Mouse (Mus musculus) MN1 (cell line): ENCODE measurements around the gene Epha10.

ENCODE experiments used
- DNase-seq: peaks from one replicate; pipeline ENCODE4 v3.0.0-alpha.2; 2016; ENCODE audit warnings: low spot score

Epha10 gene

DNA sequence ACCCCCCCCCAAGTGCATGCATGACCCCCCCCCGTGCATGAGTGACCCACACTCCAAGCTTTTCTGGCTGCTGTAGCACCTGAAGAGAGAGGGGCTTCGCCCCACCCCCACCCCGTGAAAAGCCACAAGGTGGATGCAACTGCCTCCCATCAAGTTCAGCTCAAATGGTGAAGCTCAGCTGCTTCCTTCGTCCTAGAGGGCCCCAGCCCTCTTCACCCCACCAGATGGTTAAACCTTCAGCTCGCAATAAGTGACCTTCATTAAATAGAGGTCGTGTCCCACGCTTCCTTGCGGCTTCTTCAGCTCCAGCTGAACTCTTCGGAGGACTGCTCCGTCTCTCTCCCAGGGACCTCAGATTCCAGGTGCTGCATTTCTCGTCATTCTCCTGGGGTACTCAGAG lies at the start of gene Epha10:
TSS of gene Epha10 (plus strand) at position 301 of the 400 bp plus-strand sequence.
- DNase-seq, result peak; percentile 19

DNA sequence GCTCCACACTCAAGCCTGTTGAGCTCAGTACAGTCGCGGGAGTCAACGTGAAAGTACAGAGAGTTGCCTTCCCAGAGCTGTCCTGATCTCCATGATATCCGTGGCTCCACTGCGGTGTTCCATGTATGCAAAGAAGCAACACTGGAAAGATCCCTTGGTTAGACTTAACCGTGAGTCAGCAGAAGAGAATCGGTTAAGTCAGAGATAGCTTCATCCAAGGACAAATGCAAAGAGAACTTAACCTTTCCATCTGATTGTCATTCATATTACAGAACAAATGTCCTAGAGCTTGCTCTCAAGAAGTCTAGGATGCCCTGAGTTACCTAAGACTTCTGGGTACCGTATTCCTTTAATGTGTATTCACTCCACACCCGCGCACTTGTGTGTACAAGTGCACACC lies 47.9 kb upstream of the Epha10 start:
- DNase-seq, result no peak

DNA sequence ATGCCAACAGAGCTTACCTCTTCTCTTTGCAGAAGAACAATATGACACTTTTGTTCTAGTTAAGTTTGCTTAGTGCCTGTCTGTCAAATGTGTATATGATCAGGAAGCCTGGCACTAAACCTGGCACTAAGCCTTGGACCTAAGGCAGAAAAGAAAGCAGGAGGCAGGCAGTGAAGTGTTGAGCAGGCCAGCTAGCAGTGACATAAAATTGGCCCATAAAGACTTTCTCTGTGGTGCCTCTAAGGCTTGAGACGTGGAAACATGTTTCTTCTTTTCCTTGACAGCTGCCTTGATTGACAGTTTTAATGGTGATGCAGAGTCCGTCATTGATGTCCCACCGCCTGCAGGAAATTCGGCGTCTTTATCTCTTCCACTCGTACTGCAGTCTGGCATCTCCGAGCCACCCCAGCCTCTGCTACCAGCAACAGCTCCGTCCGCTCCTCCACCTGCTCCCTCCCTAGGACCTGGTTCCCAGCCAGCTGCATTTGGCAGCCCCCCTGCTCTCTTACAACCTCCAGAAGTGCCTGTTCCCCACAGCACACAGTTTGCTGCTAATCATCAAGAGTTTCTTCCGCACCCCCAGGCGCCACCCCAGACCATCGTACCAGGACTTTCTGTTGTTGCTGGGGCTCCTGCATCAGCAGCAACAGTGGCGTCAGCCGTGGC lies 42.5 kb upstream of the Epha10 start:
- no peak for DNase-seq

DNA sequence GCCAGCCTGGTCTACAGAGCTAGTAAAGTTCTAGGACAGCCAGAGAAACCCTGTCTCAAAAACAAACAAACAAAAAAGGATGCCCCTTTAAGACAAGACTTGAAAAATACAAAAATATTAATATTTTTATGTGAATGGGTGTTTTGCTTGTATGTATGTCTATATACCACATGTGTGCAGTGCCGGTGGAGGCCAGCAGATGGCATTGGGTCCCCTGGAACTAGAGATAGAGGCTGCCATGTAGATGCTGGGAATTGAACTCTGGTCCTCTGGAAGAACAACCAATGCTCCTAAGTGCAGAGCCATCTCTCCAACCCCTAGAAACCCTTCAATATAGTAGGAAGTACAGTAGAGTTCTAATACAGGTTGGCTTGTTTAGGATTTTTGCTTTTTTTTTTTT lies 39.7 kb upstream of the Epha10 start:
- DNase-seq, result no peak

DNA sequence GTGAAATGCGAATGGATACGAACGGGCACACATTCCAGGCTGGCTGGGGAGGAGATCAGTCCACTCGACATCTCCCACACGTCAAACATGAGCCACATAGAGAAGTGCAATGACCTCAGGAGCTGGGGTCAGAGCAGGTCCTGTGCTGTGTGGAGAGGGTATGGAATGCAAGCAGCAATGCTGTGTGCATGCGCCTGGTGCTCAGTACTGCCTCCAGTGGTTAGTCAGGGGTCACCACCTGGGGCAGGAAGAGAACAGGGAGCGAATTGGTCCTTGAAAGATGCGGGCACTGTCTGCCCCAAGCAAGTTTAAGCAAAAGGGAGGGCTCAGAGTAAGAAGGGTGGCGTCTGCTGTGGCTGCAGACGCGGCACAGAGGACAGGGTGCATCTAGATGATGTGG lies 37.2 kb upstream of the Epha10 start:
- peak; percentile 34 for DNase-seq

DNA sequence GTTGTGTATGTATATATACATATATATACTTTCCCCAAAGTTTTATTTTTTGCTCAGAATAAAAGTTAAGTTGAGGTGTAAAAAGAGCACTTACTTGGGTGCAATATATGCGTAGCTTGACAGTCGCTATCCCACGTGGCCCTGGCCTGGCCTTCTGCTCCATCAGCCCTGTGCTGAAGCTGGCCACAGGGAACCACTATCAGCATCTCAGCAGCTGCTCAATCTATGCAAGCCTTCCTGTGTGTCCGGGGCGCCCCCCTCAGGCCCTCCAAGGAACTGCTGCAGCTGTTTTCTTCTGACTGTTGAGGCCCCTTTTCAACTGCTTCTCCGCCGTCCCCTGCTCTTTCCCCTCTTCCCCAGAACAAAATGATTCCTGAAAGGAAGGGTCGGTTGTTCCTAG lies 33.1 kb upstream of the Epha10 start:
- peak; percentile 82 for DNase-seq

DNA sequence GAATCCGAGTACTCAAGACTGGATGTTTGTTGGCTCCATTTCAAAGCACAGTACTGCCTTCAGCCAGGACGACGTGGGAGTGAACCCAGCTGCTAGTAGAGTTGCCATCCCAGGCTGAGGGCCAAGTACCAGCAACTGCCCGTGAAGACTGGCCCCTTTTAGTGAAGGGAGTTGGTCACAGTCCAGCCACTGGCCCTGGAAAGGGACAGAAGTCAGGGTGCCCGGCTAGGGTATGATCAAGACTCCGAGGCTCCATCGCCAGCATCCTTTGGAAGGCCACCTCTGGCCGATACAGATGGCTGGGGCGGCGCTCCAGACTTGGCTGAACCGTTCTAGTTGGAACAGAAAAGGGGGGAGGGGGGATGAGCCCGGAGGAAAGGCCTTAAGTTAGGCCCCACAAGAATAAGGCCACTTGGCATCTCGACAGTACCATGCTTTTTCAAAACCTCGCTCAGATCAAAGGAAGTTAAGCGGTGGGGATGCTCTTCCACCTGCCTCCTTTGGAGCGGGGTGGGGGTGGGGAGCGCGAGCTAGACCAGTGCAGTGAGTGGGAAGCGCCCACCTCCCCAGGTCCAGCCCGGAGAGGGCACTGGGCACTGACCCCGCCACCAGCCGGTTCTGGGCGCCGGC lies 31.0 kb upstream of the Epha10 start:
- peak; percentile 74 for DNase-seq

DNA sequence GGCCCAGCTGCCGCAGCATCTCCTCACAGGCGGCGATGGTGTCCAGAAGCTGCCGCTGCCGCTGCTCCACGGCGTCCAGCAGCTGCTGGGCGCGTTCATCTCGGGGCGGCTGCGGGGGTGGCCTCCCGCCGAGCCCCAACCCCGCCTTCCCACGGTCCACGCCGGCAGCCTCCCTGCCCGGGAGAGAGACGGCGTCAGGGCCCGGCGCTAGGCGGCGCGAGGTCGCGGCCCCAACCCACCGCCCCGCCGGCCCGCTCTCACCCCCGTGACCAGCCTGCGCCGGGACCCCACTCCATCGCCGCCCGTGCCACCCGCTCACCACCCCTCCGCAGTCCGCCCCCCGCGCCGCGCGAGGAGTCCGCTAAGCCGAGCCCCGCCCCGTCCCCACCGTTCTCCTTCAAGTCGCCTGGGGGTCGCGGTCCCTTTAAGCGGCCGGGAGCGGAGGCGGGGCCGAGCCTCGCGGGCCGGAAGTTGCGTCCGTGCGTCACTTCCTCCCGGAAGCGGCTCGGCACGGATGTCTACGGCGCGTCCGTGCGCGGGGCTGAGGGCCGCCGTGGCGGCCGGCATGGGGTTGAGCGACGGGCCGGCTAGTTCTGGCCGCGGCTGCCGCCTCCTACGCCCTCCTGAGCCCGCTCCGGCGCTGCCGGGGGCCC lies 30.3 kb upstream of the Epha10 start, which contains the start of gene Yrdc:
TSS of gene Yrdc (plus strand) at position 419 of the 653 bp plus-strand sequence.
- DNase-seq, result peak; percentile 92

DNA sequence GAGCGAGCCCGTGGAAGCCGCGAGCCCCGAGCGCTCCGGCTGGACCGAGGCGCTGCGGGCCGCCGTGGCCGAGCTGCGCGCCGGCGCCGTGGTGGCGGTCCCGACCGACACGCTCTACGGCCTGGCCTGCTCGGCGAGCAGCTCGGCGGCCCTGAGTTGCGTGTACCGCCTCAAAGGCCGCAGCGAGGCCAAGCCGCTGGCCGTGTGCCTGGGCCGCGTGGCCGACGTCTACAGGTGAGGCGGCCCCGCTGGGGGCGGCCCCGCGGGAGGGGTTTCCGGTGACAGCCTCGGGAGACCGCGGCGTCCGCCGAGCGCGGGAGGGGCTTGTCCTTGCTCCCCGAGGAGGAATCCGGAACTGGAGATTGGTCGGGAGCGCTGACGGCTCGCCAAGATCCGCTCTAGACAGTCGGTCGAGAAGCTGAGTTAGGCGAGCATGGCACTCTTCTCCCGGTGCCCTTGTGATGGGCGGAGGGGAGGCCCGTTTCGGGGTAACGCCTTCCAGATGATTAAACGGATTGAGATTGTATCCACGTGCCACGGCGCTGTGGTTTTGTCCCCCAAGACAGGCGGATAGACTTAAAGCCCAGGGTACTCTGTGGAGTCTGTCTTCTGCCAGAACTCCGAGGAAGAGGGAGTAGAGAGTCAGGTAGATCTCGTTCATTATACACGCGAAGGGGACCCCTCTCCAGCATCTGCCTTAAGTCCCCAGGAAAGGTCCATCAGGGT lies 29.6 kb upstream of the Epha10 start, which contains the start of gene 1110065P20Rik:
TSS of gene 1110065P20Rik (minus strand) at position 264 of the 726 bp plus-strand sequence.
- DNase-seq, result peak; percentile 73

DNA sequence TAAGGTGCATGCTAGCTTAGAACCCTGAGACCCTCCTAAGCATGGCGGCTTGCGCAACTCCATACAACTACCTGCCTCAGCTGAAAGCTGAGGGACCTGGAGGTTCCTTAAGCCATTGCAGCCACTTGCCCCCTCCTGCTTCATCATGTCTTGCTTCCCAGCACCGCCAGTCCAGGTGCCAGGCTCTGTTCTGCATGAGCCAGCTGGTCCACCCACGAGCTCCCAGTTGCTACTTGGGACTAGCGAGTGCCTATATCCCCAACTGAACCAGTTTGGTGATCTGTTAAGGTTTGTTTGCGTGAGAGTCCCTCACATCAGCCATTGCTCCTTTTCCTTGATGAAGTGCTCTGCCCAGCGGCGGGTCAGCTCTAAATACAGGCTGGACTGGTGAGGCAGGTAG lies 24.4 kb upstream of the Epha10 start:
- no peak for DNase-seq

DNA sequence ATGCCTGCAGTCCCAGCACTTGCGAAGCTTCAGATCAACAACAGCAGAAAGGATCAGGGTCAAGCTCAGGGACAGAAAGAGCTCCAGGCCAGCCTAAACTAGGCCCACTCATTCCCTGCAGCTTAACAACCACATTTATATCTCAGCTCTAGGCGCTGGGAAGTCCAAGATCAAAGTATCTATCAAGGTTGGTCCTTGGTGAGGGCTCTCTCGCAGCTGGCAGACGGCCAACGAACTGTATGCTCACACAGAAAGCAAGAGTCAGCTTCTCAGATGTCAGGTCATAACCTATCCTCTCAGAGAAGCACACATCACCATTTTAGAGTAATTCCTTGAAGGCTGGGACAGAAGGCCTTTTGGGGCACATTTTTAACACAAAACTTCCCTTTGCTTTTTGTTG lies 22.3 kb upstream of the Epha10 start:
- peak; percentile 54 for DNase-seq

DNA sequence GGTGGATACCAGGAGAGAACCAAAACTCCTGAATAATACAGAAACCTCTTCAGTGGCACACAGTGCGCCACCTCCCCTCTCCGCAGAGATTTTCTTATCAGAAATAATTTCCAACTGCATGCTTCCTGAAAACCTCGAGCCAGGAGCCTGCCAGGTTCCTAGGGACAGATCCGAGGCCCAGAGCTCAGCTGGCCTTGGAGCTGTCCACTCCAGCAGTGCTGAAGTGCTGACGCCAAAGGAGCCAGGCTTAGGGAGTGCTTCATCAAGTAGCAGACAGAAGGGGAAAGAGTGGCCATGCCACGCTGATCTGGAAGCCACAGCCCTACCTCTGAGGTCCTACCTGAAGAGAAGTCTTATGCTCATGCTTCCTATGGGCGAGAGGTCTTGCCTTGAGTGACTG lies 20.3 kb upstream of the Epha10 start:
- no peak for DNase-seq

DNA sequence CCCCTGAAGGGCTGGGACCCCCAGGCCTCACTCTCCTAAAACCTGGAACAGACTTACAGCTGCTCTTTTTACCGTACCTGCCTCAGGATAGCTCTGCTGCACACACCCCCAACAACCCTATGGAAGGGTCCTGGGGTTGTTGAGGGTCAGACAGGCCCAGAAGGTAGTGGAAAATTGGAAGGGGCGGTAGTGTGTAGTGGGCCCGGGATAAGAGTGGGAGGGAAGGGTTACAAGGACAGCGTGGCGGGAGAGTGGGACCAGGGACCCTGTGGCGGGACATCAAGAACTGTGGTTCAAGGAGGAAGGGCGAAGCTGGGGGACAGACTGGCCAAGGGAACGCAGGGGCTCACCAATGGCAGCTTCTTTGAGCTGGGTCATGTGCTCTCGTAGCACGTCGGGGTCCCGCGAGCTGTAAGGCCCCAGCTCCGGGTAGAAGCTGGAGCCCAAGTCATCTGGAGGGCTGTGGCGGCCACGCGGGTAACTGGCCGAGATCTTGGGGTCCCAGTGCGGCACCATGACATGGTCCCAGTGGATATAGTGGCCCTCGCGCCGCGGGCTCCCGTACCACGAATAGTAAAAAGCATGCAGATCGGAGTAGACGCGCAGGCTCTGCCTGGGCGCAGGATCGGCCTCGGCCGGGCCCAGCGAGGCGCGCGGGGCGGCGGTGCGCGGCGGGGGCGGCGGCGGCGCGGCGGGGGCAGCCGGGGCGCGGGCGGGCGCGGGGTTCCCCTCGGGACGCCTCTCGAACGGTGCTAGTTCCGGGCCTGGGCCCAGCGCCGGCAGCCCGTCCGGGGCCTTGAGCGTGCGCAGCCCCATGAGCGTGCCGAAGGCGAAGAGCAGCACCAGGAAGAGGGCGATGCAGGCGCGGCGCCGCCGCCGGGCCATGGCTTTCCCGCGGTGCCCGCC lies 19.2 kb upstream of the Epha10 start, which contains the start of gene Maneal:
TSS of gene Maneal (minus strand) at position 889 of the 906 bp plus-strand sequence.
- DNase-seq, result peak; percentile 36

DNA sequence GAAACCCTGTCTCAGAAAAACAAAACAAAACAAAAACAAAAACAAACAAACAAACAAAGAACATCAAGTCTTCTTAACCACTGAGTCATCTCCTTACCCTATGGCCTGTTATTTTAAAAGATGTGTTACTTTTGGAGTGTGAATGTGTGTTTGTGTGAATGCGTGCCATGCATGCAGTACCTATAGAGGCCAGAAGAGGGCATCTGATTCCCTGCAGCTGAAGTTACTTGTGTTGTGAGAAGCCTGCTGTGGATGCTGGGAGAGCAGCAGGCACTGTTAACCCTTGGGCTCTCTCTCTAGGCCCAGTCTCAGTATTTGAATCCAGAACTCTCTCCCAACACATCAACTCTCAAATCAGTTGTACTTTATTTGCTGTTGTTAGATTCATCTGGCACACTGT lies 8.0 kb upstream of the Epha10 start:
- DNase-seq, result no peak

DNA sequence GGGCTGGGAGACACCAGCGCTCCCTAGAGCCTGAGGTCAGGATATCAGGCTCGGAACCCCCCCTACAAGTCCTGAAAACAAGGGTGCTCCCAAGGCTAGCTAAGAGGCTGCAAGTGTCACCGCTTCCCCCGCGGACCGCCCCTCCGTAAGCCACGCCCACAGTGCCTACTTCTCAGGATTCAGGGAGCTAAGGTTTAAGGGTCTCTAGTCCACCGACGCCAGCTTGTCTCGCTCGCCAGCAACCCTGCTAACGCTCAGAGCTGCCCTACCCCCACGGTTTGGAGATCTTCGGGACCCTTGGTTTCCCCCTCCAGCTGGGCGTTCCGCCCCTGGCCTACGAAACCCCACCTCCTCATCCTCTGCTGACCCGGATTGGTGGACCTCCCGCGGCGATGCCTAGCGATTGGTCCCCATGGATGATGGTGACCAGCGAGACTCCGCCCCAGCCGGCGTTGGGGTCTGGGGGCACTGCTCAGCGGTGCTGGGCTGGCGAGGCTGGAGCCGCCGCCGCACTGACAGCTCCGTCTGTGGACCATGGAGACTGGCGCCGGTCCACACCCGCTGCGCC lies 726 bp downstream of the Epha10 start:
- peak; percentile 81 for DNase-seq

DNA sequence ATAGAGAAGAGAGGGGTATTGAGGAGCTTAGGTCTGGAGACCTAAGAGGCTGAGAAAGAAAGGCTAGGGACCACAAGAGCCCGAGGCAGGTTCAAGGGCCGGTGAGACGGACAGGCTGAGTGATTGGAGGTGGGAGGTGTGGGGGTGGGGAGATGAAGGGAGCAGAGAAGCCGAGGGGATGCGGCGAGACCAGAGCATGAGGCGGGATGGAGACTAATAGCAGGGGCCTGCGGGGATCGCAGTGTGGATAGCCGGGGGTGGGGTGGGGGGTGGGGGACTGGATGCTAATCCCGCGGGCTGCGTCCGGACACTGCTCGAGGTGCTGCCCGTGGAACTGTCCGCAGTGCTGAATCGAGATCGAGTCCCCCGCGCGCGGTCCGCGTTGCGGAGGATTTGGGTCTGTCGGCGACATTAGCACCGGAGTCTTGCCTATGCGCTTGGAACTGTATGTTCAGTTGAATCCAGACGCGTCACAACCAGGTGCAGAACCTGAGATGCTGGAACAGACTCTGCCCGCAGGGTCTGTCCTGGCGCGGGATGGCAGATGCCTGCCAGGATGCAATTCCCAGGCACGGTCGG lies 1.5 kb downstream of the Epha10 start:
- DNase-seq, result peak; percentile 44

DNA sequence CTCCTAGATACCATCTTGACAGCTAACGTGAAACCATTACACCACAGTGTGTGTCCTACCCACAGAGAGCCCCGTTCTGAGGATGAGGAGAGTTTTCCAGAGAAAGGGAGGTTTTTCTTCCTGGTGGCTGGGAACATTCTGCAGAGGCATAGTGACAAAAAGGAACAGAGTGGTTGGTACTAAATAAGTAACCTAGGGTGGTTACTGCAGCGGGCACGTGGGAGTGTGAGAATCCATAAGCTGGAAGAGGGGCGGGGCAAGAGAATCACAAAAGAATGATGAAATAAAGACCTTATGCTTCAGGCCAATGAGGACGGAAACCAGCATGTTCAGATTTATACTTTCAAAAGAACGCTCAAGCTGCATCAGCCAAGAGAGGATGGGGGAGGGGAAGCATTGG lies 8.0 kb downstream of the Epha10 start:
- no peak for DNase-seq

DNA sequence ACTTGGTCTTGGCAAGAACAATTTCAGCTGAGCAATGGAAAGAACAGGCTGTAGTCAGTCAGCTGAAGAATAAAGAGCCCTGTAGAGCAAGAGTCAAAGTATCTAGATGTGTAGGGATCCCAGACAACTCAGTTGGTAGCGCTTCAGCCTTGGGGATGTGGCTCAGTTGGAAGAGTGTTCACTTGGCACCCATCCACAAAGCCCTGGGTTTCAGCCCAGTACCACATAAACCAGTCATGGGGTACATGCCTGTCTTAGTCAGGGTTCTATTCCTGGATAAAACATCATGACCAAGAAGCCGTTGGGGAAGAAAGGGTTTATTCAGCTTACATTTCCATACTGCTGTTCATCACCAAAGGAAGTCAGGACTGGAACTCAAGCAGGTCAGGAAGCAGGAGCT lies 9.2 kb downstream of the Epha10 start:
- DNase-seq, result no peak

DNA sequence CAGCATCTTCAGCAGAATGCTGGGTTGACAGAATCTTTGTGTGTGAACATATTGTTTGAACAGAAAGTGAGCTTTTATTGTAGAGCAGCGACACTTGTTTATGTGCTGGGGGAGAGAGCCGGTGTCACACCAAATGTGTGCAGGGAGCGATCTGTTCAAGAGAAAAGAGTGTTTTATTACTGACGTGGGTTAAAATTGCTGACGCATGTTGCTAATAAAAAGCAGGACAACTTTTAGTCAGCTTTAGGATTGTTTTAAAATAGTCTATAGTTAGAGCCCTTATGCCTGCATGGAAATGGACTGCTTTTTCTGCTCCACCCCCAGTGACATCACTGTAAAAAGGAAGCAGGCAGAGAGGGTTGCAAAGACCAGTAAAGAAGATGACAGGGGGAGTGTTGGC lies 10.1 kb downstream of the Epha10 start:
- DNase-seq, result no peak

DNA sequence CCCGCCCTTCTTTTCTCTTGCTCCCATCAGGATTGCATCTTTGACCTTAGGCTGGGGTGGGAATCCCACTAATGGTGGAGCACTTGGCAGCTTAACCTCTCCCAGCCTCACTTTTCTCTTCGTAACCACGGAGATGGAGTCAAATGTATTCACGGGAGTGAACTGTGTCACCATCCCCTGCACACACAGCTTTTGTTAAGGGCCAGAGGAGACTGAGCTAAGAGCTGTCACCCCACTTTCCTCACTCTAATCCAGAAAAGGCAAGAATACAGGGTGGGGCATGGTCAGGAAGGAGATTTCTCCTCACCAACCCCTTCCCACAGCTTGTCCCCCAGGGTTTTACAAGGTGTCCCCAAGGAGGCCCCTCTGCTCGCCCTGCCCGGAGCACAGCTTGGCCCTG lies 13.1 kb downstream of the Epha10 start:
- no peak for DNase-seq
